Mouse (Mus musculus): ENCODE results near the gene Mup19. TPM values are rescaled to one million over a fixed set of nuclear protein-coding genes. Genes with fewer than 3 reads are reported as not detected.
"Not testable (repeated sequence)": the region's sequence is repeated elsewhere in the genome, so short reads cannot be mapped to it uniquely, and the experiment has no call there.

Mup19 gene
- polyA plus RNA-seq (2014; fragmentation: Nextera tagmentation; extraction: Ambion mirVana): 0.45 TPM in 1 of 2 replicates, not detected in the other

- not testable (repeated sequence) for ATAC-seq (ENCODE audit: insufficient number of reproducible peaks, low FRiP score, low TSS enrichment, low read depth); H3K4me3 ChIP-seq (ENCODE audit: low read depth, low read length)
- WGBS: 94% methylated on average over 1 of the region's 5 CpGs
These were observed at the start of gene Mup19 for GRCm38 (mm10) chr4:61782169-61782568. Gene Mup19, minus strand, starts transcription at chr4:61782269.

GRCm38 (mm10) chr4:61829211-61829610 lies 47.1 kb upstream of the Mup19 start:
- Histone ChIP-seq H3K9ac (ENCODE audit: low read length) (no peak overlapping the region), H3K27me3 (ENCODE audit: control insufficient read depth, insufficient read depth, low read length) (no peaks in the 10 kb centered on the region), H3K4me2 (ENCODE audit: low read depth, severe bottlenecking) (no peak overlapping the region), H3K4me3 (ENCODE audit: low read depth, low read length) (no peak overlapping the region), H3K27ac (replicated peaks; ENCODE audit: low read depth, low read length) (no peak overlapping the region), H3K4me1 (ENCODE audit: control insufficient read depth, insufficient read depth, low read length) (no peaks in the 10 kb centered on the region), H3K9me3 (ENCODE audit: control insufficient read depth, low read length) (no peaks in the 10 kb centered on the region), H3K36me3 (ENCODE audit: control insufficient read depth, insufficient read depth, low read length) (no peaks in the 10 kb centered on the region)
- no peak for ATAC-seq (ENCODE audit: insufficient number of reproducible peaks, low FRiP score, low TSS enrichment, low read depth)
- 76% methylated on average over 4 of the region's 4 CpGs for WGBS
- DNase-seq (ENCODE audit: low spot score): peak; percentile 20

More at GRCm38 (mm10) chr4:61782169-61782568, at the start of gene Mup19:
- not testable (repeated sequence) for H3K4me1 ChIP-seq (ENCODE audit: control insufficient read depth, insufficient read depth, low read length); H3K9ac ChIP-seq (ENCODE audit: low read length); H3K36me3 ChIP-seq (ENCODE audit: control insufficient read depth, insufficient read depth, low read length); H3K9me3 ChIP-seq (ENCODE audit: control insufficient read depth, low read length); H3K27me3 ChIP-seq (ENCODE audit: control insufficient read depth, insufficient read depth, low read length); DNase-seq (ENCODE audit: low spot score); H3K4me2 ChIP-seq (ENCODE audit: low read depth, severe bottlenecking); H3K27ac ChIP-seq (replicated peaks; ENCODE audit: low read depth, low read length)

- DNase-seq (ENCODE audit: low spot score) (no peak), ATAC-seq (ENCODE audit: insufficient number of reproducible peaks, low FRiP score, low TSS enrichment, low read depth) (no peak)
- WGBS: 92% methylated on average over 15 of the region's 15 CpGs
These were observed 41.1 kb upstream of the Mup19 start for GRCm38 (mm10) chr4:61823185-61823584.

GRCm38 (mm10) chr4:61822541-61822940 lies 40.5 kb upstream of the Mup19 start:
- H3K4me3 ChIP-seq (ENCODE audit: low read depth, low read length); H3K9me3 ChIP-seq (ENCODE audit: control insufficient read depth, low read length); H3K9ac ChIP-seq (ENCODE audit: low read length); H3K27ac ChIP-seq (replicated peaks; ENCODE audit: low read depth, low read length); H3K4me1 ChIP-seq (ENCODE audit: control insufficient read depth, insufficient read depth, low read length); ATAC-seq (ENCODE audit: insufficient number of reproducible peaks, low FRiP score, low TSS enrichment, low read depth); DNase-seq (ENCODE audit: low spot score); H3K27me3 ChIP-seq (ENCODE audit: control insufficient read depth, insufficient read depth, low read length); H3K4me2 ChIP-seq (ENCODE audit: low read depth, severe bottlenecking); H3K36me3 ChIP-seq (ENCODE audit: control insufficient read depth, insufficient read depth, low read length): not testable (repeated sequence)
- 89% methylated on average over 9 of the region's 9 CpGs for WGBS

More at GRCm38 (mm10) chr4:61823185-61823584, 41.1 kb upstream of the Mup19 start:
- Histone ChIP-seq H3K9ac (ENCODE audit: low read length) (no peak overlapping the region), H3K36me3 (ENCODE audit: control insufficient read depth, insufficient read depth, low read length) (no peaks in the 10 kb centered on the region), H3K27ac (replicated peaks; ENCODE audit: low read depth, low read length) (no peak overlapping the region), H3K4me1 (ENCODE audit: control insufficient read depth, insufficient read depth, low read length) (no peaks in the 10 kb centered on the region), H3K9me3 (ENCODE audit: control insufficient read depth, low read length) (peaks cover 6% of the 10 kb centered on the region; the same call in 1 of the 2 replicates), H3K4me3 (ENCODE audit: low read depth, low read length) (no peak overlapping the region), H3K4me2 (ENCODE audit: low read depth, severe bottlenecking) (no peak overlapping the region), H3K27me3 (ENCODE audit: control insufficient read depth, insufficient read depth, low read length) (no peaks in the 10 kb centered on the region)

- WGBS: 84% methylated on average over 2 of the region's 2 CpGs
- Histone ChIP-seq H3K4me3 (ENCODE audit: low read depth, low read length) (no peak overlapping the region), H3K4me2 (ENCODE audit: low read depth, severe bottlenecking) (no peak overlapping the region), H3K9me3 (ENCODE audit: control insufficient read depth, low read length) (no peaks in the 10 kb centered on the region), H3K9ac (ENCODE audit: low read length) (no peak overlapping the region), H3K36me3 (ENCODE audit: control insufficient read depth, insufficient read depth, low read length) (no peaks in the 10 kb centered on the region), H3K27me3 (ENCODE audit: control insufficient read depth, insufficient read depth, low read length) (no peaks in the 10 kb centered on the region), H3K4me1 (ENCODE audit: control insufficient read depth, insufficient read depth, low read length) (no peaks in the 10 kb centered on the region), H3K27ac (replicated peaks; ENCODE audit: low read depth, low read length) (no peak overlapping the region)
- no peak for ATAC-seq (ENCODE audit: insufficient number of reproducible peaks, low FRiP score, low TSS enrichment, low read depth)
- no peak for DNase-seq (ENCODE audit: low spot score)
These were observed 33.5 kb upstream of the Mup19 start for GRCm38 (mm10) chr4:61815602-61816001.

- no peaks in the 10 kb centered on the region for H3K4me1 ChIP-seq (ENCODE audit: control insufficient read depth, insufficient read depth, low read length)
- H3K27me3 ChIP-seq (ENCODE audit: control insufficient read depth, insufficient read depth, low read length): no peaks in the 10 kb centered on the region
- H3K9me3 ChIP-seq (ENCODE audit: control insufficient read depth, low read length): no peaks in the 10 kb centered on the region; the same call in 1 of the 2 replicates
- H3K4me3 ChIP-seq (ENCODE audit: low read depth, low read length): no peak overlapping the region
- H3K27ac ChIP-seq (replicated peaks; ENCODE audit: low read depth, low read length): no peak overlapping the region
- no peak overlapping the region for H3K9ac ChIP-seq (ENCODE audit: low read length)
- H3K36me3 ChIP-seq (ENCODE audit: control insufficient read depth, insufficient read depth, low read length): no peaks in the 10 kb centered on the region
- no peak for ATAC-seq (ENCODE audit: insufficient number of reproducible peaks, low FRiP score, low TSS enrichment, low read depth)
- no peak overlapping the region for H3K4me2 ChIP-seq (ENCODE audit: low read depth, severe bottlenecking)
- no peak for DNase-seq (ENCODE audit: low spot score)
These were observed 31.4 kb upstream of the Mup19 start for GRCm38 (mm10) chr4:61813435-61813834.

- H3K27me3 ChIP-seq (ENCODE audit: control insufficient read depth, insufficient read depth, low read length); ATAC-seq (ENCODE audit: insufficient number of reproducible peaks, low FRiP score, low TSS enrichment, low read depth); H3K9ac ChIP-seq (ENCODE audit: low read length); H3K4me1 ChIP-seq (ENCODE audit: control insufficient read depth, insufficient read depth, low read length); H3K4me2 ChIP-seq (ENCODE audit: low read depth, severe bottlenecking); H3K4me3 ChIP-seq (ENCODE audit: low read depth, low read length); H3K27ac ChIP-seq (replicated peaks; ENCODE audit: low read depth, low read length); H3K36me3 ChIP-seq (ENCODE audit: control insufficient read depth, insufficient read depth, low read length); H3K9me3 ChIP-seq (ENCODE audit: control insufficient read depth, low read length): not testable (repeated sequence)
- peak; percentile 62 for DNase-seq (ENCODE audit: low spot score)
- 20% methylated on average over 2 of the region's 2 CpGs for WGBS
These were observed 29.1 kb upstream of the Mup19 start for GRCm38 (mm10) chr4:61811193-61811592.

GRCm38 (mm10) chr4:61808926-61809325 lies 26.9 kb upstream of the Mup19 start:
- H3K27me3 ChIP-seq (ENCODE audit: control insufficient read depth, insufficient read depth, low read length); H3K4me3 ChIP-seq (ENCODE audit: low read depth, low read length); H3K36me3 ChIP-seq (ENCODE audit: control insufficient read depth, insufficient read depth, low read length); DNase-seq (ENCODE audit: low spot score); H3K9me3 ChIP-seq (ENCODE audit: control insufficient read depth, low read length); ATAC-seq (ENCODE audit: insufficient number of reproducible peaks, low FRiP score, low TSS enrichment, low read depth); H3K4me2 ChIP-seq (ENCODE audit: low read depth, severe bottlenecking); H3K9ac ChIP-seq (ENCODE audit: low read length); H3K4me1 ChIP-seq (ENCODE audit: control insufficient read depth, insufficient read depth, low read length); H3K27ac ChIP-seq (replicated peaks; ENCODE audit: low read depth, low read length): not testable (repeated sequence)
- WGBS: 90% methylated on average over 3 of the region's 3 CpGs

- not testable (repeated sequence) for DNase-seq (ENCODE audit: low spot score); H3K9me3 ChIP-seq (ENCODE audit: control insufficient read depth, low read length); H3K27ac ChIP-seq (replicated peaks; ENCODE audit: low read depth, low read length); H3K27me3 ChIP-seq (ENCODE audit: control insufficient read depth, insufficient read depth, low read length); ATAC-seq (ENCODE audit: insufficient number of reproducible peaks, low FRiP score, low TSS enrichment, low read depth); H3K36me3 ChIP-seq (ENCODE audit: control insufficient read depth, insufficient read depth, low read length); H3K4me1 ChIP-seq (ENCODE audit: control insufficient read depth, insufficient read depth, low read length); H3K4me3 ChIP-seq (ENCODE audit: low read depth, low read length); H3K4me2 ChIP-seq (ENCODE audit: low read depth, severe bottlenecking); H3K9ac ChIP-seq (ENCODE audit: low read length)
- WGBS: 87% methylated on average over 1 of the region's 1 CpGs
These were observed 7.6 kb upstream of the Mup19 start for GRCm38 (mm10) chr4:61789699-61790098.

All from limb, embryonic 11.5 days (tissue).